Mouse (Mus musculus) adrenal gland, postnatal 10 days (tissue): ENCODE data around the gene Mcub. TPM values are rescaled to one million over a fixed set of nuclear protein-coding genes. Genes with fewer than 3 reads are reported as not detected.

Source experiments
- DNase-seq: peaks from one replicate; pipeline ENCODE4 v3.0.0; 2021; ENCODE audit warnings: mixed read lengths
- total RNA-seq, 2 experiments: library from RNA; stranded (reverse); gene quantifications; 2 replicates each; pipeline ENCODE4 v1.2.3; 2021

Gene Mcub
- total RNA-seq, 2 experiments from 2014 or later = 7.7 to 9.6 TPM

DNA sequence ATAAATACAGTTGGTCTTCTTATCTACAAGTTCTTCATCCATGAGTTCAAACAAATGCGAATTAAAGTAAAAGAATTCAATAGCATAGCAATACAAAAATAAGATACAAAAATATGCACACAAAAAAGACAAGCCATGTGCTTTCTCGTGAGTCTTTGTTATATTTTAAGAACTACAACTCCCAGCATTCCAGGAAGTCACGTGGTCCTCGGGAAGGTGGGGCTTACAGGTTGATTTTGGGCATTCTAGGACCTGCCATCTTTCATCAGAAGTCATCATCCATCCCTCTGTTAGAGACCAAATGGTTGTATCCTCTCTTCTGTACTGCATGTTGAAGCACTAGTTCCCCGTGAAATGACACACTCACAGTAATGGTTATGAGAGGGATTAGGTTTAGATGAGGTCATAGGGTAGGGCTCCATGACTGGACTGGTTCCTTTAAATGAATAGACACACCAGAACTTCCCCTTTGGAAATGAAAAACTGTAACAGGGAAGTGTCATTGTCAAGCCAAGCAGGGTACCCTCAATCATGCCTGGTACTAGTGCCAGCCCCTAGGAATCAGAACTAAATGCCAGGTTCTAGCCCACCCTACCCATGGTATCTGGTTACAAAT is 20.7 kb downstream of the Mcub start:
- DNase-seq = no peak

DNA sequence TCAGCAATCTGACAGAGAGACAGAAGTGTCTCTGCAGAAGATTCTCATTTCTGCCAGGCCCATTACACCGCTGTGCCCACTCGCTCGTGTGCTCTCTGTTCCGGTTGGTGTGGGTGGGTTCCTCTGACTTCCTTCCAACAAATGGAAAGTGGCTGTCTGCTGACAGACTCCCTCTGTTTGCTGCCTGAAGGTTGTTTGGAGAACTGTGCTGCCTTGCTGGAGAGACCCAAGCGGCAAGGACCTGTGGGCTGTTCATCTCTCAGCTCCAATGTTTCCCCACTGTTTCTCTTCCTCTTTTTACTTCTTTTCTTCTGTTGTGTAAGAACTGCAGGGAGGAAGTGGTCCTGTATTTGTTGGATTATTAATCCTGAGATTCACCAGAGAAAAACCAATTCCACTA is 21.6 kb downstream of the Mcub start:
- no peak for DNase-seq

DNA sequence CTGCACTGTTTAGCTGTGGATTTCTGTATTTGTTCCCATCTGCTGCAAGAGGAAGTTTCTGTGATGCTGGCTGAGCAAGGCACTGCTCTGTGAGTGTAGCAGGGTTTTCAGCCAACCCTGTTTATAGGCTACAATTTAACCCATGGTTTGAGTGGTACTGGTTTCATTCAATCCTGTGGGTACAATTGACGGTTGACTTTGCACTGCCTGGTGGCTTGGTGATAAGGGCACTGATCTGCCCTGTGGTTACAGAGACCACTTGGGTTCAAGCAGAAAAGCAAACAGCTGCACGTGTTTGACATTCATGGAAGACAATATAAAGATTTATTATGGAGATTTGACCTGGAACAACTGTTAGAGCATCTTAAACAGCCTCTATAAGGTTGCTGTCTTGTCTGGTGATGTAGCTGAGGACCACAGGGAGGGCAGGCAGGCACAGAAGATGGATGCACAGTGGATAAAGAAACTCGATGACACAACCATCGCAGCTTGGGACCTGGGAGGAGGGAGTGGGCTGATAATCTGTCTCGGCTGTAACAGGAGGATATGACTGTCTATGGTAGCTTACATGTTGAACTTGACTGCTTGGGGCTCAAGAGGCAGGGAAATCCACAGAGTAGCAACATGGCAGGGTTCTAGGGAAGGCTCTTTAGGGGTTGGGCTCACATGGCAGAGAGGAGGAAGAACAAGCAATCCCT is 23.6 kb downstream of the Mcub start:
- DNase-seq = no peak

DNA sequence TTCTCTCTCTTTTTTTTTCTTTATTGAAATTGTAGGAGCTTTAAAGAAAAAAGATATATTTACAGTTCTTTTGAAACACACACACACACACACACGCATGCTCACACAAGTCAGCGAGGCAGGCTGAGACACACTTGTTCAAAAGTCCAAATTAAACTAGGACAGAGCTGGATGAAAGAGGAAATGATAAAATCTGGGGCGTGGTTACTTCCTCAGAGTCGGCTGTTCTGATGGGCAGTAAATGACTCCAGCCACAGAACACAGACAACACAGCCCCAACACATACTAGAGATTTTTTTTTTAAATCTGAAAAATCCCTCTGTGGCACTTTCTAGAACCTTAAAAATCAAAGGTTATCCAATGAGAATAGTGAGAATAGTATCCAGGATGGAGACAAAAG is 26.2 kb downstream of the Mcub start:
- DNase-seq = no peak

DNA sequence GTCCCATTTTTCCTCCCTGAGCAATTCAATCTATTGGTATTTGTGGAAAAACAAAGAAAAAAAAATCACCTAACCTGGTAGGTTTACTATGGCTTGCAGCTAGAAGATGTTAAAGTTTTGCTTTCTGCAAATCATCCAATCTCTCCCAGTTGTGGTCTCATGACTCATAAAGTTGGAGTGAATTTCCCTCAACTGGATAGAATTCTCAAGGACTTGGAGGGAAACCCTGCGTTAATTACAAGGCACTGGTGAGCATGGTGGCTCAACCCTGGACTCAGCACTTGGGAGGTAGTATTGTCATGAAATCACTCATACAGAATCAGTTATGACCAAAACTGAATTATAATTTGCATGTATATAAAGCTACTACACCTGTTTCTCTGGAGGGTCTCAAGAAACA is 28.7 kb downstream of the Mcub start:
- DNase-seq = no peak

DNA sequence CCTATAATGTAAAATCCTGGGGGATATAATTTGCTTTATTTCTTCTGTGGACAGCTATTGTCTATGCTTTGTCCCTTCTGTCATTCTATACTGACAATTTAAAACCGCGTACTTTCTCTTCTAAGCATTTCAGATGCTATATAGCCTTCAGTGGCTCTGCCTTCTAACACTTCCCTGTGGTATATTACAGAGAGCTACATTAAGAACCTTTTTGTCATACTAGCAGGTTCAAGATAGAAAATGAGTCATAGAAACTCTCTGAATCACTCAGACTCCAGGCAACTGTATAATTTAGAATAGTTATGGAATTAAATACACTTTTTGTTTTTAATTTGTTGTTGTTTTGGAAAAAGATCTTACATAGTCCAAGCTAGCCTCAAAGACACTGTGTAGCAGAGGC is 29.2 kb downstream of the Mcub start:
- DNase-seq = no peak

DNA sequence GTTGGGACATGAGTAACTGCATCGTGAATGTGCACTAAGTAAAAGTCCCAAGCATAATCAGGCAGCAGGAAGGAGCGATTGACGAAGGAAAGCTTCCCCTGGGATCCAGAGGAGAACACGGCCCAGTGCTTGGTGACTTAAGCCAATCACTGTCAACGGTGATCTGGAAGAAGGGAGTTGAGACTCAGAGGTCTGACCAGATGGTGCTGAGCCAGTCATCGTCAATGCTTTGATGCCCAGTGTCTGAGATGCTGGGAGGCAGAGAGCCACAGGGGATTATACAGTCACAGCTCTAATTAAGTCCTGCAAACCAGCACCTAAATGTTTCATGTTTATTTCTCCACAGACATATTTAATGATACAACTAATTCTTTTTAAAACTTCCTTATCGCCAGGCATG is 30.9 kb downstream of the Mcub start:
- no peak for DNase-seq

DNA sequence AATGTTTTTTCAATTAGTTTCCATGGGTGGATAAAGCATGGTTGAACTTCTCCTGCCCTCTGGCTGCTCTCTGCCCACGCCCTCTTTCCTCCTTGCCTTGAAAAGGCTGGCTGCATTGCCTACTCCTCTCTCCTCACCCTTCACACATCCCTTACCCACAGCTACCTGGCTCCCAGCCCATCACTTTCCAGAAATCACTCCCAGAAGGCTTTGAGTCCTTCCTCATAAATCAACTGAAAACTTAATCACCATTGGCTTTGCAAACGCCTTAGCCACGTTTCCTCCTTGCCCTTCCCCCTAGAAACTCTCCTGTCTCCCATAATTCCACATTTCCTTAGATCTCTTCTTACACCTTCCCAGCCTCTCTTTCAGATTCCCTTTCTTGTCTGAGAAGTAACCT is 32.2 kb downstream of the Mcub start:
- peak; percentile 53 for DNase-seq

DNA sequence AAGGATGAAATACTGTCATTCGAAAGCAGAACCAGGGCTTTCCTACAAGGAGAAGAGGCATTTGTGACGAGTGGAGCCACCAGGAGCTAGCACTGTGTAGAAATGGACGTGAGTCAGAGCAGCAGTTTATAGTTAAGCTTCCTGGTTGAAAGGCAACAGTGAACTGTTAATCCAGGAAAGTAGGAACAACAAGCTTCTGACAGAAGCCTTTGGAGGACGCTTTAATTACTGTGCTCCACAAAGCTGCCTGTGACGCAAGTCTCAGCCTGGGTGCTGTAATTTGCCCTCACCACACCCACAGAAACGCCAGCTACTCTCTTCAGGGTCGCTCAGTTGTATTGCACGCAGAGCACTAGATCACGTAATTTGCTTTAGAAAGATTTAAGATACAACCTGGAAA is 33.4 kb downstream of the Mcub start:
- DNase-seq = peak; percentile 31

DNA sequence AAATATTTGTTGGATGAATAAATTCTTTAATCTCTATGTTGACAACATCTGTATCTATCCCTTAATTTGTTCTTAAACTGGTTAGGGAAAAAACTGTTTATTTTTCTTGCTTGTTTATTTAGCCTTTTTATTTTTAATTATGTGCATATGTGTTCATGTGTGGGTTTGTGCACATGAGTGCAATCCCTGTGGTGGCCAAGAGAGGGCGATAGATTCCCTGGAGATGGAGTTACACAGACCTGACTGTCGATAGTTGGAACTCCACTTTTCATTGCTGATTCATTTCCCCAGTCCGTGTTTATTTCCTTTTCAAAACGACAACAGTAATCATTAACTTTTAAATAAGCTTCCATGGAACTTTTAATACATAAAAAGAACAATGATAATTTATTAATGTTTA is 37.6 kb downstream of the Mcub start:
- DNase-seq = peak; percentile 22

DNA sequence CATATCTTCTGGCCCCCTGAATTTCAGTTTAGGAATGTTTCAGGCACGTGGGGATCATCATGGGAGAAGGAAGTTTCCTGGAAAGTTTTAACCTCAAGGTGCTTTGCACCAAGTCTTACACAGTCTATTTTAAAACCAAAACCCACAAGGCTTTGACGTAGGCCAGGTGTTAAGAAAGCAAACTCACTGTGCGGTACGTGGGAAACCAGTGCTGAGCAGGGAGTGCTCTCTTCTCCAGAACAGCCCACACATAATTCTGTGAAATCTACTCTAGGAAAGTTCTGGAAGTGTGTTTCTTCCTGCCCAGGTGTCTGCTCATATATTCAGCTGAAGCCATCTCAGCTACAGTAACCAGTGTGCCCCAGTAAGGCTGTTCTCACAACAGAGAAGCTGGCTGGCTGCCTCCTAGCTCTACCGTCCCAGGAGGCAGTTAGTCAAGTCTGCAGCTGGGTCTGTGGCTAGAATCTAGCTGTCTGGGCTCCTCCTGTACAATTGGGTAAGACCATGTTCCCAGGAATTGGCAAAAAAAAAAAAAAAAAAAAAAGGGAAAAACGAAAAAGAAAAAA is 39.7 kb downstream of the Mcub start:
- peak; percentile 59 for DNase-seq

DNA sequence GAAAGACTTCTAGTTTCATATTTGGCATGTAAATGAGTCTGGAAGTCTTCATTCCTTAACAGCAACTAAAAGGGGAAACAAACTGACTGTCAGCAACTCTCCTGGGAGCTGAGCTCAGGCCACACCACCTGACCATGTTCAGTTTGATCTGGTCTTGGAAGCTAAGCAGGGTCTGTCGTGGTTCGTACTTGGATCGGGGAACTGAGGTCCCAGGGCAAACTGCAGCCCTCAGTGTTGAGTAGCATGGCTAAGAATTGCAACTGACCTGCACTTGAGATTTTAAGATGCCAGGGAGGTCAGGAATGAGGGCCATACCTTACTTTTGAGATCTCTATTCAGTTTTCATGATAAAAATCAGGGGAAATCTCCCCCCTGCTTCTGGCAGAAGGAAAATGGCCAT is 44.1 kb downstream of the Mcub start:
- no peak for DNase-seq

DNA sequence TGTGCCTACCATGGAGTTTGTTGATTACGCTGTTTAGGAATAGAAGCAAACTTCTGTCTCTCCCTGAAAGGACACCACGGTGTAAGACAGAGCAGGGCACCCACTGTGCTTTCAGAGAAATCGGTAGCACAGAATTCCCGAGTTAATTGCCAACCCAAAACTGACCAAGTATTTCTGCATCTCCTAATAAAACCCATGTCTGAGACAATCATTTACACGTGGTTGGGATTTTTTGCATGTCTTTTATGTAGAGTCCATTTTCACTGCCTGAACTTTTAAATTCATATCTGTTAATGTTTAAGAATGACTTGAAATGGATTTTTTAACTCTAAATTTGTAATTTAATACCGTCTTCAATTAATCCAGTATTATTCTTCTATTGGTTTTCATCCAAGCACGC is 46.4 kb downstream of the Mcub start:
- no peak for DNase-seq

DNA sequence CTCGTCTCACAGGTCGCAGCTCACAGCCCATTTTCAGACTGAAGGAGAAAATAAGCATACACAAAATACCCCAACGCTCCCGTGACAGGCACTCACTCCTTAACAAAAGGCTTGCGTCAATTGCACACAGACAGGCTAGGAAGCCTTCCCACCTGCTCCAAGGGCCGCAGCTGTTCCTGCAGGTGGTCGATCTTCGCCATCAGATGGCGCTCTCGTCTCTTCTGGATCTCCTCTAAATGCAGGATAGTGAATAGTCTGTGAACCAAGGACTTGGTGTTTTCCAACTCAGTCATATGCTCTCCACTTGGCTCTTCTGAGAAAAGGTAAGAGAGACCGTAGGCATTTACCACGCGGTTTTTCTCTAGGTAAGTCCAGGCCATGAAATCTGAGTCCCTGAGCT is 51.6 kb downstream of the Mcub start:
- DNase-seq = peak; percentile 79

DNA sequence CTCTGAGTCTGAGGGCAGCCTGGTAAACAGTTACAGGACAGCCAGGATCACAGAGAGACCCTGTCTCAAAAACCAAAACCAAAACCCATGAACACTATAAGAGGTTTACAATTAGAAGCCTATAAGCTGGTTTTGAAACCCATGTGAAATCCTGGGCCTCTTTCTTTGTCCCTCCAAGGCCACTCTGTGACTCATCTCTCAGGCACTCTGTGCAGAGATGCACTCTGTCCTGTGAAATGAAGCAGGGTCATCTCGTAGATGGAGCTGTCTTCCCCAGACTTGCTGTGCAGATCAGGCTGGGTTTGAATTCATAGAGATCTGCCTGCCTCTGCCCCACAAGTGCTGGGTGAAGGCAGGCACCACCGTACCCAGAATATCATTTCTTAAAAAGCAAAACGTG is 52.6 kb downstream of the Mcub start:
- no peak for DNase-seq

DNA sequence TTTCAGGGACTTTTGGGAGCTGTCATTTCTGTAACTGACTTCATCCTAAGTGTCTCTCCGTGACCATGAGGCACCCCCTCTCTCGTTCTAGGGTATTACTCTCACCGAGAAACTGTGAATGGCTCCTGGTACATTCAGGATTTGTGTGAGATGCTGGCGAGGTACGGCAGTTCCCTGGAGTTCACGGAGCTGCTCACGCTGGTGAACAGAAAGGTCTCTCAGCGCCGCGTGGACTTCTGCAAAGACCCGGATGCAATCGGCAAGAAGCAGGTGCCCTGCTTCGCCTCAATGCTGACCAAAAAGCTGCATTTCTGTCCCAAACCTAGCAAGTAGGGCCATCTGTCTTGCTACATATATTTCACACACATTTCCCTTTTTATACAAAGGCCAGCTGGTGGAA is 56.8 kb downstream of the Mcub start:
- no peak for DNase-seq

DNA sequence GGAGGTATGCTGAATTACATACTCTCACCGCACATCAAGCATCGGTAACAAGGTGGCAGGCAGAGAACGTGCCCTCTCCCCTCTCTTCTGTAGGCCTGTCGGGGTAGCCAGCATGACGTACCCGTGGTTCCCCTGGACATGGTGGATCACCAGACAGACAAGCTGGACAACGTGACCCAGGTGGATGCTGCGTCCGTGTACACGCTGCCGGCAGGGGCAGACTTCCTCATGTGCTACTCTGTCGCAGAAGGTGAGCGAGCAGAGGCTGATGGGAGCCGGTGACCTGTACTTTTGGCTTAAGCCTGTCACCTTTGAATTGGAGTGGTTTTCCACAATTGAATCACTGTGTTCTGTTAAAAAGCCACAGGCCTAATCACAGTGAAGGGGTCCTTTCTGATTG is 58.0 kb downstream of the Mcub start:
- DNase-seq = no peak

DNA sequence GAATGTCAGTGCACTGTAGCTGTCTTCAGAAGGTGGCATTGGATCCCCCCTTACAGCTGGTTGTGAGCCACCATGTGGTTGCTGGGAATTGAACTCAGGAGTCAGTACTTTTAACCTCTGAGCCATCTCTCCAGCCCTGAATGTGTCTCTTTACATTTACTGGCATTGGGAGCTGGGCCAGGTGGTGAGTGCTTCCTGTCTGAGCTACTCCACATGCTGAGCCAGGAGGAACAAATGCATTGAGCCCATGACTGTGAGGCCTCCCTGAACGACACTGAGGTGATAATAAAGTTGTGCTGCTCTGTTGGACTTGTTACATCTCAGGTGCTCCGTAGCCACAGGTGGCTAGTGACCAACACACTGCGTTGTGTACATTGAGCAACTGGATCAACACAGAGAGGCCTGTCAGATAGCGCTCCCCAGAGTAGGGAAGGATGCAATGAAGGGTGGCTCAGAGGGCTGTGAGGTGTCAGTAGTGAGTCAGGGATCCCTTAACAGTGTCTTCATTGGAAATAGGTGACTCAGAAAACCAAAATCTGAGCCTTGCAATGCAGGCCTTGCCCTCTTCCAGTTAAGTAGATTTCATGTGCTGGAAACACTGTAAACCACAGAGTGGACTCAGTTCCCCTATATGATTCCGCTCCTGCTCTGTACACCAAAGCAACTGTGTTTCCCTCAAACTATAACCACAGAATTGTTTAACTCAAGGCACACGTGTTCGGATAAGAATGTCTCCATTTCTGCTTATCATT is 65.4 kb downstream of the Mcub start:
- no peak for DNase-seq

DNA sequence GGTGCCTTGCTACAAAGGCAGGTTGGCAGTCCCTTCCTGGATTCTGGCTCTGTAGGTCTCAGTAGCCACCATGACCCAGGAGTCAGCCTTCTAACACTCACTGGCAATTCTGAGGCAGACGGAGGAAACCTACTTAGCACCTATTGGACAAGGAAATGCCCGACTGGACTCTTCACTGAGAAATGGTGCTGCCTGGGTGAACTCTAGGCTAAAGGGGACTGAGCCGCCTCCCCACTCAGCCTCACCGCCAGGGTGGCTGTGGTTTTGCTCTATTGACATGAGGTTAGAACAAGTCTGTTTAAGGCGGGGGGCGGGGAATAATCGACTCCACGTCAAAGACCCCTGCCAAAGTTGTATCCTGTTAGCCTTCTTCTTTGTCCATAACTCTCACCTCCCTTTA is 66.1 kb downstream of the Mcub start:
- no peak for DNase-seq

DNA sequence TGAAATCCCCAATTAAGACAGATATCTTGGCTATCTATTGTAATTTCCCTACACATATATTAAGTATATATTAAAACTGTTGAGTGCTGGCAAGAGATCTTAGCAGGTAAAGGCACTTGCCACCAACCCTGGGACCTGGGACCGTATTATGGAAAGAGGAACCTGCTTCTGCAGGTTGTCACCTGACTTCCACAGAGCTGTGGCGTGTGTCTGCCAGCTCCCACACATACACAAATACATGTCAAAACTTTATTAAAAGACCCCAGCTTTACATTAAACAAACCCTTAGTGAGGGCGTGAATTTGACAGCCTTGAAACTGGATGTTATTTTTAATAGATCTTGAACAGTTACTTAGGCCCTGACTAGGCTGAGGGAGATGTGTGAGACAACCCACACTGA is 66.6 kb downstream of the Mcub start:
- no peak for DNase-seq

DNA sequence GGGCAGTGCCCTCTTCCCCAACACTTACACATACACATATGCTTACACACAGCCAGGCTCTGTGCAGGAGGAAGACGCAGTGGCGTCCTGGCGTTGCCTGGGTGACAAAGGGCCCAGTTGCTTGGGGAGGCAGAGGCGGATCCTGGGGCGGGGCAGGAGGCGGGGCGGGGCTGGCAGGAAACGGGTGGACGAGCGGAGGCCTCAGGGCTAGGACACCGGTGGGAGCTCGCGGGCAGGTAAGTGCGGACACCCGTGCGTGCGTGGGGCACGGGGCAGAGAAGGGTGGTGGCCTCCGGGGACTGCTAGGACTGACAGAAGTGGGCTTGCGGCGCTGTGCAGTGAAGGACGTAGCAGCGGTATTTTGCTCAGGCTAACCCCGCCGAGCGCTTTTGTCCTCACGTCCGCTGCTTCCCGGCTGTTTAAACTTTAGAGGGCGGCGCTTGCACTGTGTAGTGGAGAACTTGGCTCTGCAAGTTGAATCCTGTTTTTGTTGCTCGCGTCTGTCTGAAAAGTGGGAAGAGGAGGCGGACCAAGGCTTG is 68.7 kb downstream of the Mcub start, which contains the start of gene Casp6:
TSS of gene Casp6 (plus strand) at position 155 of the 539 bp plus-strand sequence.
- DNase-seq = peak; percentile 94

DNA sequence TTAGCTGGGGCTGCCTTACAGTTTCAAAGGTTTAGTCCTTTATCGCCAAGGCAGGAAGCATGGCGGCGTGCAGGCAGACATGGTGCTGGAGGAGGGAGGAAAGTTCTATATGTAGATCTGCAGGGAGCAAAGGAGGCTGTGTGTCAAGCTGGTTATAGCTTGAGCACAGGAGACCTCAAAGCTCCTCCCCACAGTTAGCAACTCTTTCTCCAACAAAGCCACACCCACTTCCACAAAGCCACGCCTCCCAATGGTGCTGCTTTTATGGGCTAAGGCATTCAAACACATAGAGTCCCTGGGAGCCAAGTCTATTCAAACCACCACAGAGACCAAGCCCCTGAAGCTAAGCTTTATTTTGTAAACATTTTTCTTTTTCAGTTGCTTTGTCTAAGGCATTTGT is 71.1 kb downstream of the Mcub start:
- no peak for DNase-seq

DNA sequence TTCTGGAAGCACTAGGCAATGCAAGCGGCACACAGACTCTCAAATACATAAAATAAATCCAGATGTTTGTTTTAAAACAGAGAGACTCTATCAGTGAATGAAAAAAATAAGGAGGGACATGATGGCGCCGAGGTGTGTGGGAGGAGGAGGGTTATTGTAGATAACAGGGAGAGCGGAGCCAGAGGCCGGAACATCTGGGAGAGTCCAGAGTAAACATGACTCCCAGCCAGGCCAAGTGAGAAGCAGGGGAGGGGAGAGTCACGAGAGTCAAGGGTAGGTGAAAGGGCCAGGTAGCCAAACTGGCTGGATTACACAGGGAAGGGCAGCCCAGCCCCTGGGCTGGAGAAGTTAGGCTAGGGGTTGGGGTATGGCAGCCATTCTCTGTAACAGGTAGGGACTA is 73.4 kb downstream of the Mcub start:
- DNase-seq = no peak
